Mouse (Mus musculus) embryonic facial prominence, embryonic 13.5 days (tissue): ENCODE results near the gene Trim61. TPM values are rescaled to one million over a fixed set of nuclear protein-coding genes. Genes with fewer than 3 reads are reported as not detected.

ENCODE experiments used
- ATAC-seq: fragments of 200-750 bp; cut with Nextera tagmentation; 2 replicates; pipeline ENCODE4 v1.8.0; 2017; ENCODE audit warnings: low read depth; ENCODE audit not compliant: insufficient number of reproducible peaks, insufficient read depth, low FRiP score, low TSS enrichment
- H3K27ac ChIP-seq: fragments of 300-500 bp; sonication (generic); 2 replicates; pipeline ENCODE4 v1.5.1; 2015; ENCODE audit warnings: moderate library complexity, mild to moderate bottlenecking, inconsistent platforms
- H3K27me3 ChIP-seq: fragments of 300-500 bp; sonication (generic); 2 replicates; pipeline ENCODE4 v1.6.1; 2015; ENCODE audit warnings: mild to moderate bottlenecking, inconsistent platforms
- H3K36me3 ChIP-seq: fragments of 300-500 bp; sonication (generic); 2 replicates; pipeline ENCODE4 v1.6.1; 2015; ENCODE audit warnings: mild to moderate bottlenecking, inconsistent platforms
- H3K4me1 ChIP-seq: fragments of 300-500 bp; sonication (generic); 2 replicates; pipeline ENCODE4 v1.6.1; 2015; ENCODE audit warnings: inconsistent platforms
- H3K4me2 ChIP-seq: fragments of 300-500 bp; sonication (generic); 2 replicates; pipeline ENCODE4 v1.6.1; 2015; ENCODE audit warnings: moderate library complexity, mild to moderate bottlenecking, inconsistent platforms
- H3K4me3 ChIP-seq: fragments of 300-500 bp; sonication (generic); 2 replicates; pipeline ENCODE4 v1.5.1; 2015; ENCODE audit warnings: mild to moderate bottlenecking, inconsistent platforms
- H3K9ac ChIP-seq: fragments of 300-500 bp; sonication (generic); 2 replicates; pipeline ENCODE4 v1.6.1; 2015; ENCODE audit warnings: mild to moderate bottlenecking, inconsistent platforms
- H3K9me3 ChIP-seq: fragments of 300-500 bp; sonication (generic); 2 replicates; pipeline ENCODE4 v1.6.1; 2016; ENCODE audit warnings: inconsistent platforms
- WGBS: fragments of 180-500 bp; shearing (Covaris S2); methylation state at CpG from one replicate; pipeline ENCODE4 v1.1.7; 2015; ENCODE audit warnings: mixed read lengths; 5-methylcytosine and 5-hydroxymethylcytosine counted together
- polyA plus RNA-seq: library from polyadenylated mRNA; unstranded; fragments of >200 nt; fragmentation: Nextera tagmentation; extraction: Ambion mirVana; gene quantifications from 2 replicates; pipeline ENCODE4 v1.2.1, GENCODE M21; 2015

The Trim61 gene
- polyA plus RNA-seq, result 0.14 TPM in 1 of 2 replicates, not detected in the other

DNA sequence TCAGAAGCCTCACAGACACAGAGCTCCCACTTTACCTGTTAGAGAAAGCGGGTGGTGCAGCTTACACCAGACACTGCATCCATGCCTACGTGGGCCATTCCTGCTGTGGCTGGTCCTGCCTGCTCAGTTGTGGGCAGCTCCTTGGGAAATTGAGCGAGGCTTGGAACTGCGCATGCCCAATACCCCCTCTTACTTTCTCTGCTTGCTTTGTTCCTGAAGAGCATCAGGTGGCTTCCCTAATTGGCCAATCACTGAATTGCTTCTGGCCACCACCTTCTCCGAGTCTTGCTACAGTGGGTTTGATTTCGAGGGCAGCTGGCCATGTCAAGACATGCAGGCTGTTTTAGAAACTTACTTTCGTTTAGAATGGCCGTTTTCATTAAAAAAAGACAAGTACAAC is at the start of gene Trim61, which contains the start of gene Trim60:
TSS of gene Trim61 (minus strand) at position 101 of the 400 bp plus-strand sequence.
TSS of gene Trim60 (minus strand) at position 162 of the 400 bp plus-strand sequence.
- no peak within 1 kb of the TSS for H3K4me3 ChIP-seq
- H3K4me1 ChIP-seq, result no peaks in the 10 kb centered on the region
- H3K9me3 ChIP-seq, result 0 out of 2 replicates have a peak, but pooled peaks cover 3% of the 10 kb centered on the region
- ATAC-seq, result no peak
- H3K9ac ChIP-seq, result no peak within 1 kb of the TSS
- H3K27me3 ChIP-seq, result no peaks in the 10 kb centered on the region
- WGBS, result 84% methylated on average over 8 of the region's 8 CpGs
- no peak within 1 kb of the TSS for H3K4me2 ChIP-seq
- no peaks in the 10 kb centered on the region for H3K36me3 ChIP-seq
- no peak within 1 kb of the TSS for H3K27ac ChIP-seq

DNA sequence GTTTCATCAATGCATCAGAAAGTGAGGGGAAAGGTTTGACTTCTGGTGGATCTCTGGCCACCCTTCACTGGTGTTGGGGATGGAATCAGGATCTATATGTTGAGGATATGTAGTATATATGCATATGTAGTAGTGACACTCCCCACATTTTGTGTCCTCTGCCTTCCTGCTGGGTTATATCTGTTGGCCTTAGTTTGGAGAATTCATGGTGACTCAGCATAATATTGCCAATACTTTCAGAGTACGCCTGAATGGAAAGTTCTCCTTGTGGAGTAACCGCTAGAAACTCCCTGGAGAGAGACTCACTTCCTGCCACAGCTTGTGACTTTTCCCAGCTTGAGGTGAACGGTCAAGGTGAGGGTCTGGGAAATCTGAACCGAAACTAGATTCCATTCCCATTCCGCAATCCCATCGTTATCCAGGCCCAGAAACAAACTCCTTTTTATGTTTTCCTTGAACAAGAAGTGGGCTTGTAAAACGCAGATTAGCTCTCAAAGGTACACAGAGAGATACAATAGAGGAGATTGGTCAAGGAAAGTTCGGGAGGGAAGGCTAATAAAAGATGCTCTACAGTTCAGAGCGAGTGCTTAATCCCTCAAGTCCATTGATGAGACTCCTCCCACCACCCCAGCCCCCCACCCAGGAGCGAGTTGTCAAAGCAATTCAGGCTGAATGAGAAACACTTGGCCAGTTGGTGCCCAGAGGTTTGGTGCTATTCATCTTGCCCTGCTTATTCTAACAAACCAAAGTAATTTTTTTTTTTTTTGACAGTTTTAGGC is 49.6 kb upstream of the Trim61 start:
- no peaks in the 10 kb centered on the region for H3K4me1 ChIP-seq
- no peak overlapping the region for H3K27ac ChIP-seq
- H3K4me3 ChIP-seq, result no peak overlapping the region
- H3K9me3 ChIP-seq, result 0 out of 2 replicates have a peak, but pooled peaks cover 2% of the 10 kb centered on the region
- 47% methylated on average over 10 of the region's 10 CpGs for WGBS
- ATAC-seq, result no peak
- H3K36me3 ChIP-seq, result no peaks in the 10 kb centered on the region
- no peak overlapping the region for H3K4me2 ChIP-seq
- no peaks in the 10 kb centered on the region for H3K27me3 ChIP-seq
- H3K9ac ChIP-seq, result no peak overlapping the region

DNA sequence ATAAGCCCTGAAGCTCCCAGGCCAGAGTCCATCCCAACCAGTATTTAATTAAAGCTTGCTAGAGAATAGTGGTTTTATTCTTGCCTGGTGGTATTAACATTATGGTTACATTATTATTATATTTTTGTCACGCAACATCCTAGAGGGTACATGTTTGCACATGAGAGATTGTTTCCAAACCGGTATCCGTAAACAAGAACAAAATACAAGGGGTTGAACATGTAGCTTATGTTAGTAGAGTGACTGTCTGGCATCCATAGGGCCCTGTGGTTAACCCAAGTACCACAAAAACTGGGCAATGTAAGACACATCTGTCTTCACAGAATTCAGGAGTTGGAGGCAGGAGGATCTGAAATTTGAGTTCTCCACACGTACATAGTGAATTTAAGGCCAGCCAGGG is 48.7 kb upstream of the Trim61 start:
- Histone ChIP-seq H3K9me3 (0 out of 2 replicates have a peak, but pooled peaks cover 2% of the 10 kb centered on the region), H3K27me3 (no peaks in the 10 kb centered on the region), H3K4me2 (no peak overlapping the region), H3K9ac (no peak overlapping the region), H3K4me1 (no peaks in the 10 kb centered on the region), H3K4me3 (no peak overlapping the region), H3K27ac (no peak overlapping the region), H3K36me3 (no peaks in the 10 kb centered on the region)
- ATAC-seq, result no peak
- WGBS, result 77% methylated on average over 4 of the region's 4 CpGs

DNA sequence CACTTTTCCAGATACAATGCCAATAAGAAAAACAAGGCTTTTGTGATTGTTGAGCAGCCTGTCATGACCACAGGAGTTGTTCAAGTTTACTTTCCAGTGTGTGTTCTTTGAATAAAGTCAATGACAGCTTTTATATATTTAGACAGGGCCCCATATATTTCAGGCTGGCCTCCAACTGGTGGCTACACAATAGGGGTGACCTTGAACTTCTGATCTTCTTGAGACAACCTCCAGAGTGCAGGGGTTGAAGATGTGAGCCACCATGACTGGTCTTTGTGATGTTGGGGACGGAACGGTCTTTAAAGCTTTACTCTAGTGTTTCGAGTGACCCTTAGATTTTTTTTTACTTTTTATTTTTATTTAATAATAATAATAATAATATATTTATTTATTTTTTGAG is 47.3 kb upstream of the Trim61 start:
- Histone ChIP-seq H3K36me3 (no peaks in the 10 kb centered on the region), H3K4me3 (no peak overlapping the region), H3K4me2 (no peak overlapping the region), H3K27ac (no peak overlapping the region), H3K9ac (no peak overlapping the region), H3K4me1 (no peaks in the 10 kb centered on the region), H3K27me3 (no peaks in the 10 kb centered on the region), H3K9me3 (0 out of 2 replicates have a peak, but pooled peaks cover 2% of the 10 kb centered on the region)
- 91% methylated on average over 3 of the region's 3 CpGs for WGBS
- no peak for ATAC-seq

DNA sequence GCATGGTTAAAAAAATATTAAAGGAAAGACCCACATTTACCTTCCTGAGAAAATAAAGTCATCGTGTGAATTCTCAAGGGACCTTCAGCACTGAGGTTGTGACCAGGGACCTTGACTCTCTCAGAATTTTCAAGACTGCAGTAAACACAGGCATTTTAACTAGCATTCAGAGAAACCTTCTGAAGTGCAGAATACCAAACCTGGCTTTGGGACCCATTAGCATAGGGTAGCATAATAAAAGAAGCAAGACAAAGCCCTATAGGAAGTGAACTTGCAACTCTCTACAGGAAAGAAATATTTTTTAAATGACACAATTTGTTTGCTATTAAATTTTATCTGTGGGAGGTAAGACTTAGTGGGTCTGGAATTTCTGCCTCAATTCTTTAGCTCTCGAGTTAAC is 45.7 kb upstream of the Trim61 start:
- Histone ChIP-seq H3K27ac (no peak overlapping the region), H3K9me3 (0 out of 2 replicates have a peak, but pooled peaks cover under 1% of the 10 kb centered on the region), H3K4me3 (no peak overlapping the region), H3K27me3 (no peaks in the 10 kb centered on the region), H3K36me3 (no peaks in the 10 kb centered on the region), H3K4me1 (no peaks in the 10 kb centered on the region), H3K4me2 (no peak overlapping the region), H3K9ac (no peak overlapping the region)
- no peak for ATAC-seq
- 50% methylated on average over 2 of the region's 2 CpGs for WGBS

DNA sequence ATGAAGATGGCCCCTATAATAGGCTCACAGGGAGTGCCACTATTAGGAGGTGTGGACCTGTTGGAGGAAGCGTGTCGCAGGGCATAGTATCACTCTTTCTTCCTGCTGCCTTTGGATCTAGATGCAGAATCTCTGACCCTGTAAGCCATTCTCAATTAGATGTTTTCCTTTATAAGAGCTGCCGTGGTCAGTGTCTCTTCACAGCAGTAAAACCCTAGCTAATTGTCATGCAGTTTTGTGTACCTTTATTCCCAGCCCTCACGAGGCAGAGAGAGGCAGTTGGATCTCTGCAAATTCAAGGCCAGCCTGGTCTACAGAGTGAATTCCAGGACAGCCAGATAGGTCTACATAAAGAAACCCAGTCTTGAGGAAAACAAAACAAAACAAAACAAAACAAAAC is 43.9 kb upstream of the Trim61 start:
- WGBS, result 78% methylated on average over 4 of the region's 4 CpGs

DNA sequence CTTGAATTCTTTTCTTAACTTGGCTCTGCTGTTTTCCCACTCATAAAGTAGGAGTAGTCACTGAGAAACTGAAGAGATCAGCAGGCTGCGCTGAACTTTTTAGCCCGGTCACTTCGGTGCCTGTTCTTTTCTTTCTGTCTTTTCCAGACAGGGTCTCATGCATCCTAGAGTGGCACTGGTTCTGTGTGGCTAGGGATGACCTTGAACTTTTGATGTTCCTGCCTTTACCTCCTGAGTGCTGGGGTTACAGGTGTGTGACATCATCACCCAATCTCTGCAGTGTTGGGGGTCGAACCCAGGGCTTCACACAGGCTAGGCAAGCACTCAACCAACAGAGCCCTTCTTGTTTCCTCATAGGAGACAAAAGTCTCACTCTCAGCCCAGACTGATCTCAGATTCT is 38.4 kb upstream of the Trim61 start:
- Histone ChIP-seq H3K9me3 (no peaks in the 10 kb centered on the region), H3K9ac (no peak overlapping the region), H3K4me2 (no peak overlapping the region), H3K4me3 (no peak overlapping the region), H3K36me3 (no peaks in the 10 kb centered on the region), H3K27me3 (no peaks in the 10 kb centered on the region), H3K4me1 (peaks cover 13% of the 10 kb centered on the region; the same call in 1 of the 2 replicates), H3K27ac (no peak overlapping the region)
- ATAC-seq, result no peak
- 87% methylated on average over 4 of the region's 4 CpGs for WGBS

More for the DNA sequence above, 43.9 kb upstream of the Trim61 start:
- no peaks in the 10 kb centered on the region for H3K4me1 ChIP-seq
- no peaks in the 10 kb centered on the region for H3K36me3 ChIP-seq
- no peak overlapping the region for H3K4me2 ChIP-seq
- H3K27ac ChIP-seq, result no peak overlapping the region
- no peaks in the 10 kb centered on the region for H3K9me3 ChIP-seq
- no peaks in the 10 kb centered on the region for H3K27me3 ChIP-seq
- H3K9ac ChIP-seq, result no peak overlapping the region
- H3K4me3 ChIP-seq, result no peak overlapping the region
- no peak for ATAC-seq

DNA sequence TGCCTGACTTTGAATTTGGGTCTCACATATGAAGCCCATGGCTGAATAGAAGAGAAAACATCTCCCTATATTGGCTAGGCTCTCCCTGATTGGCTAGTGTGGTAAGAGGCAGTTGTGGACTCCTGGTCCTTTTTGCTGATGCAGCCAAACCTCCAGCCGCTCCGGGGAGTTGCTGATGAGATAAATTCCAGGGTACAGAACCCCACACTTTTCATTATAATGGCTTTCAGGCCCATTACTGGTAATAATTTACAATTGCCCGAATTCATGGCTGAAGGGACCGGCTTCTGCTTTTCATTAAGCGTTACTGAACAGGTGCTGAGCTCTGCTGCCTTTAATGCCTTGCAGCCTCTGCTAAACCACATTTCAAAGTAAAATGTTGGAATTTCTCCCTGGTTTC is 35.6 kb upstream of the Trim61 start:
- Histone ChIP-seq H3K36me3 (no peaks in the 10 kb centered on the region), H3K4me1 (peaks cover 16% of the 10 kb centered on the region; the same call in 1 of the 2 replicates), H3K27ac (no peak overlapping the region), H3K27me3 (no peaks in the 10 kb centered on the region), H3K9ac (no peak overlapping the region), H3K4me2 (0 out of 2 replicates have a peak overlapping the region, but pooled peaks have one; percentile 12), H3K4me3 (no peak overlapping the region), H3K9me3 (no peaks in the 10 kb centered on the region)
- no peak for ATAC-seq
- 17% methylated on average over 5 of the region's 5 CpGs for WGBS

DNA sequence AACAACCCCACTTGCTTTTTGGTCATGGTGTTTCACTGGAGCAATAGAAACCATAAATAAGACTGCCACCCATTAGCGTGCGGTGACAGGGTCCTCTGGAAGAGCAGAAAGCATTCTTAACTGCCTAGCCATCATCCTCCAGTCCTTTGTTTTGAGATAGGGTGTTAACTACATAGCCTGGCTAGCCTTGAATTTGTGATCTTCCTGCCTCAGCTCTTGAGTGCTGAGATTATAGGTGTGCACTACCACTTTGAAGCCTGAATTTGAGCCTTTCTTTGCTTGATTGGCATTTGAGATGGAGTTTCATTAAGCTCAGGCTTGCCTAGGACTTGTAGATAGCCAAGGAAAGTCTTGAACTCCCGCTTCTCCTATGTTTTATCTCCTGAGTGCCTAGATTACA is 35.2 kb upstream of the Trim61 start:
- H3K9ac ChIP-seq, result no peak overlapping the region
- no peak overlapping the region for H3K4me3 ChIP-seq
- peaks cover 16% of the 10 kb centered on the region; the same call in 1 of the 2 replicates for H3K4me1 ChIP-seq
- ATAC-seq, result no peak
- H3K27ac ChIP-seq, result no peak overlapping the region
- no peak overlapping the region for H3K4me2 ChIP-seq
- H3K27me3 ChIP-seq, result no peaks in the 10 kb centered on the region
- H3K9me3 ChIP-seq, result no peaks in the 10 kb centered on the region
- H3K36me3 ChIP-seq, result no peaks in the 10 kb centered on the region
- WGBS, result 69% methylated on average over 3 of the region's 3 CpGs

DNA sequence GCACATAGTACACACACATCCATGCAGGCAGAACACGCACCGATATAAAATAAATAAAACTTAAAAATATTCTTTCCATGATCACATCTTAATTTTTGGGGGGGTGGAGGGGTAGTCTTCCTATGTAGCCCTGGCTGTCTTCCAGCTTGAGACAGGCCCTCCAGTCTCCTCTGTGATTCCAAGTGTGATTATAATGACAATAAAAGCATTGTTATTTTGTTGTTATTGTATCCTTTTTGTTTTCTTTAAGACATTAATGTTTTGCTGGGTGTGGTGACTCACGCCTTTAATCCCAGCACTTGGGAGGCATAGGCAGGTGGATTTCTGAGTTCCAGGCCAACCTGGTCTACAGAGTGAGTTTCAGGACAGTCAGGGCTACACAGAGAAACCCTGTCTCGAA is 29.5 kb upstream of the Trim61 start:
- Histone ChIP-seq H3K27ac (no peak overlapping the region), H3K4me3 (no peak overlapping the region), H3K9me3 (no peaks in the 10 kb centered on the region), H3K9ac (no peak overlapping the region), H3K27me3 (no peaks in the 10 kb centered on the region), H3K4me2 (no peak overlapping the region), H3K36me3 (no peaks in the 10 kb centered on the region), H3K4me1 (0 out of 2 replicates have a peak, but pooled peaks cover 3% of the 10 kb centered on the region)
- 89% methylated on average over 4 of the region's 4 CpGs for WGBS
- ATAC-seq, result no peak

DNA sequence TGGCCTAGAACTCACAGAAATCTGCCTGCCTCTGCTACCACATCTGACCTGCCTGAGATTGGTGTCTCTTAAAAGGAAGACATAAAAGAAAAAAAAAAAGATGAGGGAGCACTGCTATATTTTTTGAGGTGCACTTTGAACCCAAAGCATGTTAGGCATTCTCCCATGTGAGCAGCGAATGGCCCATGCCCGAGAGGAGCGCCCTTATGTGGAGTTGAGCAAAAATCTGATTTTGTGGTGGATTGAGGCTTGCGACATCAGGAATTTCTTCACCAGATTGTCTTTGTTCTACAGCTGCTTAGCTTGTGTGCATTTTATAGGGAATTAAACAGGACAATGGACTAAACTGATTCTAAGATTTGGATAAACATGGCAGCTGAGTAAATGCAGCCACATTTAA is 28.9 kb upstream of the Trim61 start:
- H3K9me3 ChIP-seq, result no peaks in the 10 kb centered on the region
- H3K27me3 ChIP-seq, result no peaks in the 10 kb centered on the region
- H3K4me2 ChIP-seq, result no peak overlapping the region
- 91% methylated on average over 4 of the region's 4 CpGs for WGBS
- no peak overlapping the region for H3K4me3 ChIP-seq
- H3K9ac ChIP-seq, result no peak overlapping the region
- no peak for ATAC-seq
- H3K4me1 ChIP-seq, result 0 out of 2 replicates have a peak, but pooled peaks cover 3% of the 10 kb centered on the region
- H3K36me3 ChIP-seq, result no peaks in the 10 kb centered on the region
- H3K27ac ChIP-seq, result no peak overlapping the region

DNA sequence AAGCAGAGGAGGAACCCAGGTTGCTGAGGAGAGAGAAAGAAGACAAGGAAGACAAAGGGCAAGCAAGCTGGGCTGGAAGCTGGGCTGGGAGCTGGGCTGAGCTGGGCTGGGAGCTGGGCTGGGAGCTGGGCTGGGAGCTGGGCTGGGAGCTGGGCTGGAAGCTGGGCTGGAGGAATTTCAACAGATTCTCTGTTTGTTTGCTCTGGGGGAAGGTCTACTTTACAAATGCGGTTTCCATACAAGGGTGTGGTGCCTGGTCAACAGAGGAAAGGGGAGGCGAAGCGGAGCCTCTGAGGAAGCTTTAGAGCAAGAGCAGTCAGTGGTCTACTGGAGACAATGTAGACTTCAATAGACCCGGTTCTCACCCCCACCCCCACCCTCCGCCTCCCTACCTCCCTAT is 28.2 kb upstream of the Trim61 start:
- no peaks in the 10 kb centered on the region for H3K36me3 ChIP-seq
- H3K4me2 ChIP-seq, result no peak overlapping the region
- no peak overlapping the region for H3K9ac ChIP-seq
- ATAC-seq, result no peak
- H3K27me3 ChIP-seq, result no peaks in the 10 kb centered on the region
- H3K4me1 ChIP-seq, result 0 out of 2 replicates have a peak, but pooled peaks cover 3% of the 10 kb centered on the region
- 52% methylated on average over 5 of the region's 5 CpGs for WGBS
- no peaks in the 10 kb centered on the region for H3K9me3 ChIP-seq
- no peak overlapping the region for H3K27ac ChIP-seq
- no peak overlapping the region for H3K4me3 ChIP-seq
